Mouse (Mus musculus): ENCODE results near the gene Rgs10. TPM values are rescaled to one million over a fixed set of nuclear protein-coding genes. Genes with fewer than 3 reads are reported as not detected.

Gene Rgs10
- total RNA-seq, 1 experiment from 2014 or later = 20.3 TPM

GRCm38 (mm10) chr7:128410708-128411413, 7.7 kb downstream of the Rgs10 start:
- no peak for DNase-seq

- DNase-seq = no peak
Measured at GRCm38 (mm10) chr7:128408265-128408664, 10.3 kb downstream of the Rgs10 start.

- no peak for DNase-seq
Measured at GRCm38 (mm10) chr7:128403988-128404387, 14.6 kb downstream of the Rgs10 start.

GRCm38 (mm10) chr7:128403586-128403985, 15.0 kb downstream of the Rgs10 start:
- DNase-seq = no peak

GRCm38 (mm10) chr7:128403128-128403527, 15.4 kb downstream of the Rgs10 start:
- no peak for DNase-seq

GRCm38 (mm10) chr7:128402577-128402976, 16.0 kb downstream of the Rgs10 start:
- no peak for DNase-seq

GRCm38 (mm10) chr7:128398664-128399063, 19.9 kb downstream of the Rgs10 start:
- no peak for DNase-seq

- no peak for DNase-seq
Measured at GRCm38 (mm10) chr7:128397066-128397465, 21.5 kb downstream of the Rgs10 start.

GRCm38 (mm10) chr7:128393756-128394155, 24.8 kb downstream of the Rgs10 start:
- no peak for DNase-seq

GRCm38 (mm10) chr7:128392972-128393314, 25.6 kb downstream of the Rgs10 start:
- no peak for DNase-seq

- DNase-seq = no peak
Measured at GRCm38 (mm10) chr7:128392071-128392971, 26.2 kb downstream of the Rgs10 start.

GRCm38 (mm10) chr7:128391267-128392057, 27.1 kb downstream of the Rgs10 start:
- DNase-seq = no peak

- DNase-seq = peak; percentile 70
Measured at GRCm38 (mm10) chr7:128388968-128389367, 29.6 kb downstream of the Rgs10 start.

- no peak for DNase-seq
Measured at GRCm38 (mm10) chr7:128383726-128384463, 34.7 kb downstream of the Rgs10 start.

GRCm38 (mm10) chr7:128383189-128383725, 35.3 kb downstream of the Rgs10 start:
- no peak for DNase-seq

- no peak for DNase-seq
Measured at GRCm38 (mm10) chr7:128382527-128382860, 36.1 kb downstream of the Rgs10 start.

GRCm38 (mm10) chr7:128381811-128382526, 36.6 kb downstream of the Rgs10 start:
- DNase-seq = no peak

- no peak for DNase-seq
Measured at GRCm38 (mm10) chr7:128381001-128381400, 37.6 kb downstream of the Rgs10 start.

GRCm38 (mm10) chr7:128379162-128379805, 39.3 kb downstream of the Rgs10 start:
- no peak for DNase-seq

- DNase-seq = no peak
Measured at GRCm38 (mm10) chr7:128376206-128376701, 42.3 kb downstream of the Rgs10 start.

Measured in adrenal gland, postnatal 25 days (tissue).